8 mouse cellular contexts compared by ENCODE assay signal in genomic region chr12:102719552-102720315, GRCm38 (mm10). TPM values are rescaled to one million over a fixed set of nuclear protein-coding genes. Genes with fewer than 3 reads are reported as not detected.
DNase-seq lines count a peak whose midpoint lies in the region; ATAC-seq and TF ChIP-seq lines count a peak whose summit lies in the region.

No protein-coding gene starts in this region.

- DNase-seq in heart, adult 2 months = no peak
- peak; percentile 85 for DNase-seq in embryo, embryonic 10 days (ENCODE audit: low spot score)
- DNase-seq in lung, postnatal 0 days (ENCODE audit: low spot score) = peak; percentile 78
- peak; percentile 80 for DNase-seq in splenic B cell, adult 2 months (ENCODE audit: low read depth, low spot score)
- DNase-seq in ovary, postnatal 14 days (ENCODE audit: low spot score) = no peak

- H3K27ac ChIP-seq in heart, adult 2 months = no peak overlapping the region
- H3K27ac ChIP-seq in heart, embryonic 11.5 days (ENCODE audit: low read depth, low read length) = no peak overlapping the region
- no peak overlapping the region for H3K27ac ChIP-seq in hindbrain, embryonic 12.5 days
- H3K27ac ChIP-seq in lung, postnatal 0 days (ENCODE audit: low read length) = no peak overlapping the region

- H3K4me2 ChIP-seq in heart, embryonic 11.5 days = no peak overlapping the region
- peak overlapping the region; percentile 5; the same call in 1 of the 2 replicates for H3K4me2 ChIP-seq in hindbrain, embryonic 12.5 days (replicated peaks)
- no peak overlapping the region for H3K4me2 ChIP-seq in lung, postnatal 0 days (replicated peaks; ENCODE audit: low read depth, low read length)

- no peaks in the 10 kb centered on the region for H3K36me3 ChIP-seq in heart, adult 2 months (ENCODE audit: control insufficient read depth, insufficient read depth, low read length)
- no peaks in the 10 kb centered on the region for H3K36me3 ChIP-seq in heart, embryonic 11.5 days (ENCODE audit: control insufficient read depth, insufficient read depth, low read length)
- no peaks in the 10 kb centered on the region for H3K36me3 ChIP-seq in E14TG2a.4 (ENCODE audit: insufficient read depth, low read length)
- no peaks in the 10 kb centered on the region for H3K36me3 ChIP-seq in hindbrain, embryonic 12.5 days
- H3K36me3 ChIP-seq in lung, postnatal 0 days (ENCODE audit: insufficient read depth, low read length) = no peaks in the 10 kb centered on the region
- no peaks in the 10 kb centered on the region for H3K36me3 ChIP-seq in splenic B cell, adult 2 months (ENCODE audit: control insufficient read depth, insufficient read depth, low read length, poor library complexity, severe bottlenecking)

- WGBS in heart, adult 2 months = 18% methylated on average over 13 of the region's 13 CpGs
- WGBS in heart, embryonic 11.5 days (ENCODE audit: insufficient replicate concordance) = 29% methylated on average over 13 of the region's 13 CpGs
- WGBS in hindbrain, embryonic 12.5 days = 30% methylated on average over 13 of the region's 13 CpGs
- 21% methylated on average over 13 of the region's 13 CpGs for WGBS in lung, postnatal 0 days

- H3K9me3 ChIP-seq in heart, embryonic 11.5 days (replicated peaks; ENCODE audit: control insufficient read depth, low read length) = no peaks in the 10 kb centered on the region
- H3K9me3 ChIP-seq in E14TG2a.4 (ENCODE audit: low read length) = no peaks in the 10 kb centered on the region
- H3K9me3 ChIP-seq in hindbrain, embryonic 12.5 days (replicated peaks) = no peaks in the 10 kb centered on the region
- H3K9me3 ChIP-seq in lung, postnatal 0 days (ENCODE audit: low read length) = no peaks in the 10 kb centered on the region

- no peak for ATAC-seq in heart, embryonic 11.5 days (replicated peaks; ENCODE audit: insufficient number of reproducible peaks, low FRiP score, low TSS enrichment)
- ATAC-seq in hindbrain, embryonic 12.5 days (ENCODE audit: low FRiP score) = peak; percentile 64
- peak; percentile 72 for ATAC-seq in lung, postnatal 0 days

- no peaks in the 10 kb centered on the region for H3K27me3 ChIP-seq in heart, adult 2 months (ENCODE audit: control insufficient read depth, insufficient read depth, low read length)
- no peaks in the 10 kb centered on the region for H3K27me3 ChIP-seq in heart, embryonic 11.5 days (ENCODE audit: control insufficient read depth, insufficient read depth, low read length)
- H3K27me3 ChIP-seq in E14TG2a.4 (ENCODE audit: insufficient read depth, low read length) = no peaks in the 10 kb centered on the region
- H3K27me3 ChIP-seq in hindbrain, embryonic 12.5 days = no peaks in the 10 kb centered on the region
- no peaks in the 10 kb centered on the region for H3K27me3 ChIP-seq in lung, postnatal 0 days (replicated peaks; ENCODE audit: insufficient read depth, low read length)
- H3K27me3 ChIP-seq in splenic B cell, adult 2 months (ENCODE audit: control insufficient read depth, insufficient read depth, low read length, poor library complexity, severe bottlenecking) = no peaks in the 10 kb centered on the region

- H3K9ac ChIP-seq in heart, adult 2 months (ENCODE audit: low read depth, low read length) = no peak overlapping the region
- H3K9ac ChIP-seq in heart, embryonic 11.5 days (ENCODE audit: low read depth, low read length) = no peak overlapping the region
- H3K9ac ChIP-seq in hindbrain, embryonic 12.5 days = no peak overlapping the region
- H3K9ac ChIP-seq in lung, postnatal 0 days (replicated peaks; ENCODE audit: low read depth) = no peak overlapping the region

- H3K79me2 ChIP-seq in heart, adult 2 months (replicated peaks; ENCODE audit: control insufficient read depth, insufficient read depth, low read length) = no peaks in the 10 kb centered on the region

- TF ChIP-seq POLR2A in heart, adult 2 months (IDR thresholded peaks at IDR 0.05; ENCODE audit: insufficient read depth, low read depth, low read length) = no peak

- peak; percentile 86 for TF ChIP-seq CTCF in heart, adult 2 months (IDR thresholded peaks at IDR 0.05)
- peak; percentile 65 for TF ChIP-seq CTCF in E14TG2a.4 (conservative IDR thresholded peaks at IDR 0.05; ENCODE audit: low read length)
- TF ChIP-seq CTCF in lung, postnatal 0 days (IDR thresholded peaks at IDR 0.05) = peak; percentile 86

- TF ChIP-seq EP300 in heart, adult 2 months (IDR thresholded peaks at IDR 0.05; ENCODE audit: insufficient read depth, low read depth, low read length) = 0 out of 2 replicates have a peak, but pooled peaks have one; percentile 18
- TF ChIP-seq EP300 in lung, postnatal 0 days (IDR thresholded peaks at IDR 0.05) = no peak

- H3K4me1 ChIP-seq in heart, adult 2 months (ENCODE audit: control insufficient read depth, insufficient read depth, low read length) = no peaks in the 10 kb centered on the region
- H3K4me1 ChIP-seq in heart, embryonic 11.5 days (ENCODE audit: control insufficient read depth, insufficient read depth, low read length) = no peaks in the 10 kb centered on the region
- H3K4me1 ChIP-seq in E14TG2a.4 (replicated peaks; ENCODE audit: low read depth, low read length) = peaks cover 95% of the 10 kb centered on the region
- H3K4me1 ChIP-seq in hindbrain, embryonic 12.5 days = peaks cover 8% of the 10 kb centered on the region
- no peaks in the 10 kb centered on the region for H3K4me1 ChIP-seq in lung, postnatal 0 days (ENCODE audit: insufficient read depth, low read depth, low read length)

- no peak overlapping the region for H3K4me3 ChIP-seq in heart, adult 2 months
- no peak overlapping the region for H3K4me3 ChIP-seq in heart, embryonic 11.5 days (ENCODE audit: low read depth, low read length)
- H3K4me3 ChIP-seq in E14TG2a.4 (replicated peaks; ENCODE audit: low read length) = peak overlapping the region; percentile 57
- H3K4me3 ChIP-seq in hindbrain, embryonic 12.5 days = no peak overlapping the region
- no peak overlapping the region for H3K4me3 ChIP-seq in lung, postnatal 0 days (ENCODE audit: low read depth, low read length)

- intact Hi-C loops in heart, adult 2 months (cut with DNase I) = loop anchor here (5.0 to 10.0 kb wide), 2 partner anchors 192 to 225 kb away; no protein-coding TSS in a partner anchor

RNA-seq across cellular contexts. Expression of gene Itpk1, which starts 15.0 kb away (rescaled TPM):
- 1 to 10 TPM; 7.9 to 9.5 TPM for total RNA-seq in heart, adult 2 months (2021)
- 11.6 and 11.9 TPM in 2 replicates for polyA plus RNA-seq in heart, adult 2 months (2012; rRNA removed)
- polyA plus RNA-seq in heart, embryonic 11.5 days (2014; fragmentation: Nextera tagmentation; extraction: Ambion mirVana) = 3.2 and 3.5 TPM in 2 replicates
- 16.6 and 17.1 TPM in 2 replicates for polyA plus RNA-seq in hindbrain, embryonic 12.5 days (2016; fragmentation: Nextera tagmentation; extraction: Ambion mirVana)
- 9.7 and 10.9 TPM in 2 replicates for polyA plus RNA-seq in lung, postnatal 0 days (2015; fragmentation: Nextera tagmentation; extraction: Ambion mirVana)

RNA-seq across cellular contexts. Expression of gene Moap1, which starts 23.7 kb away (rescaled TPM):
- 1 to 10 TPM; 7.0 to 7.5 TPM for total RNA-seq in heart, adult 2 months (2021)
- polyA plus RNA-seq in heart, adult 2 months (2012; rRNA removed) = 0.51 TPM in 1 of 2 replicates, not detected in the other
- polyA plus RNA-seq in heart, embryonic 11.5 days (2014; fragmentation: Nextera tagmentation; extraction: Ambion mirVana) = 21.1 and 23.7 TPM in 2 replicates
- 35.1 and 38.2 TPM in 2 replicates for polyA plus RNA-seq in hindbrain, embryonic 12.5 days (2016; fragmentation: Nextera tagmentation; extraction: Ambion mirVana)
- 9.7 and 10.1 TPM in 2 replicates for polyA plus RNA-seq in lung, postnatal 0 days (2015; fragmentation: Nextera tagmentation; extraction: Ambion mirVana)

RNA-seq across cellular contexts. Expression of gene Tmem251, which starts 23.8 kb away (rescaled TPM):
- total RNA-seq in heart, adult 2 months (2021) = 1 to 10 TPM; 4.5 to 4.6 TPM
- 1.8 and 4.0 TPM in 2 replicates for polyA plus RNA-seq in heart, adult 2 months (2012; rRNA removed)
- 7.4 and 7.9 TPM in 2 replicates for polyA plus RNA-seq in heart, embryonic 11.5 days (2014; fragmentation: Nextera tagmentation; extraction: Ambion mirVana)
- polyA plus RNA-seq in hindbrain, embryonic 12.5 days (2016; fragmentation: Nextera tagmentation; extraction: Ambion mirVana) = 10.8 and 11.7 TPM in 2 replicates
- 9.9 and 12.5 TPM in 2 replicates for polyA plus RNA-seq in lung, postnatal 0 days (2015; fragmentation: Nextera tagmentation; extraction: Ambion mirVana)

RNA-seq across cellular contexts. Expression of gene Gm28051, which starts 37.8 kb away (rescaled TPM):
- total RNA-seq in heart, adult 2 months (2021) = not detected
- not detected in 2 replicates for polyA plus RNA-seq in heart, adult 2 months (2012; rRNA removed)
- polyA plus RNA-seq in heart, embryonic 11.5 days (2014; fragmentation: Nextera tagmentation; extraction: Ambion mirVana) = not detected in 2 replicates
- not detected in 2 replicates for polyA plus RNA-seq in hindbrain, embryonic 12.5 days (2016; fragmentation: Nextera tagmentation; extraction: Ambion mirVana)
- not detected in 2 replicates for polyA plus RNA-seq in lung, postnatal 0 days (2015; fragmentation: Nextera tagmentation; extraction: Ambion mirVana)

RNA-seq across cellular contexts. Expression of gene Gon7, which starts 37.9 kb away (rescaled TPM):
- 10 to 100 TPM in 1 of 2 experiments, 1 to 10 TPM in 1; 9.8 to 10.4 TPM for total RNA-seq in heart, adult 2 months (2021)
- 5.9 and 7.0 TPM in 2 replicates for polyA plus RNA-seq in heart, adult 2 months (2012; rRNA removed)
- 25.2 and 26.4 TPM in 2 replicates for polyA plus RNA-seq in heart, embryonic 11.5 days (2014; fragmentation: Nextera tagmentation; extraction: Ambion mirVana)
- 40.1 and 44.5 TPM in 2 replicates for polyA plus RNA-seq in hindbrain, embryonic 12.5 days (2016; fragmentation: Nextera tagmentation; extraction: Ambion mirVana)
- 15.1 and 17.6 TPM in 2 replicates for polyA plus RNA-seq in lung, postnatal 0 days (2015; fragmentation: Nextera tagmentation; extraction: Ambion mirVana)

Comparison
In these comparisons a context has a peak if more than half of its experiments do, and no peak if none do; other contexts are left out.
1. DNase-seq: peak in embryo, embryonic 10 days (single experiment), lung, postnatal 0 days (single experiment) and splenic B cell, adult 2 months (single experiment); none in heart, adult 2 months (0 of 2) and ovary, postnatal 14 days (single experiment).
2. Peak in every context shown above with its lines, with median percentiles within 50 percentile points of each other: CTCF ChIP-seq.